ENCODE assay signal across 8 mouse cellular contexts in the genomic region with DNA sequence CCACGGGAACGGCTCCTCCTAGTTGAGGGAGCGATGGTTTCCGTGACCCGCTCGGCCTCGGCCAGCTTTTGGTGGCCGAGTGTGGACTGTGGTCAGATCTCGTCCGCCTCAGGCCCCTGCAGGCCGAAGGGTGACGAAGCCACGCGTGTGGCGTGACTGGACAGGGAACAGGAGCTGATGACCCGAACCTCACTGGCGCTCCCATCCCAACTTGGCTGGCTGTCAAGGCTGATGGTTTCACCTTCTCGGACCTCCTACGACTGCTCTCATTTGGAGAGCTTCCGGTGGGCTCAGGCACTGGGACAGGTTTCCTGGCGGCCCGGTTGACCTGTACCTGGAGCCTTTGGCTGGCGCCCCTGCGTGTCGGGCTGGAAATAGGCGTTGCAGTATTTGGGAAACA. TPM values are rescaled to one million over a fixed set of nuclear protein-coding genes. Genes with fewer than 3 reads are reported as not detected.
DNase-seq lines count a peak whose midpoint lies in the region; ATAC-seq lines count a peak whose summit lies in the region.

No protein-coding gene starts in this region.

- peak overlapping the region; percentile 88 for H3K4me2 ChIP-seq in kidney, embryonic 14.5 days (replicated peaks; ENCODE audit: low read depth, low read length)

- no peak for DNase-seq in kidney, adult 11 months
- peak; percentile 61 for DNase-seq in adipocyte (ENCODE audit: low spot score)
- peak; percentile 58 for DNase-seq in forelimb bud, embryonic 11.5 days (ENCODE audit: low read depth, low spot score)
- DNase-seq in spleen, postnatal 4 days (ENCODE audit: low spot score in 2 of 2) = no peak
- DNase-seq in gastrocnemius, postnatal 10 days = no peak
- DNase-seq in spleen, adult 12 weeks (ENCODE audit: low spot score) = no peak

- no peaks in the 10 kb centered on the region for H3K27me3 ChIP-seq in kidney, embryonic 14.5 days (ENCODE audit: control insufficient read depth, insufficient read depth, low read length)

- no peak overlapping the region for H3K27ac ChIP-seq in kidney, embryonic 14.5 days (ENCODE audit: low read depth, low read length)

- H3K4me3 ChIP-seq in kidney, embryonic 14.5 days (ENCODE audit: low read length) = peak overlapping the region; percentile 98

- peaks cover 9% of the 10 kb centered on the region; the same call in 1 of the 2 replicates for H3K4me1 ChIP-seq in kidney, embryonic 14.5 days (ENCODE audit: control insufficient read depth, insufficient read depth, low read length)

- H3K9me3 ChIP-seq in kidney, embryonic 14.5 days (ENCODE audit: control insufficient read depth, low read length) = no peaks in the 10 kb centered on the region

- peak; percentile 82 for ATAC-seq in kidney, embryonic 14.5 days (ENCODE audit: low FRiP score, low TSS enrichment)
- ATAC-seq in megakaryocyte, adult 5-6 weeks (ENCODE audit: poor library complexity, severe bottlenecking) = peak; percentile 26

- WGBS in kidney, embryonic 14.5 days = under 1% methylated on average over 26 of the region's 26 CpGs

- H3K36me3 ChIP-seq in kidney, embryonic 14.5 days (ENCODE audit: control insufficient read depth, insufficient read depth, low read length) = peaks cover 10% of the 10 kb centered on the region; the same call in 1 of the 2 replicates

- H3K9ac ChIP-seq in kidney, embryonic 14.5 days (ENCODE audit: low read depth, low read length) = peak overlapping the region; percentile 96

RNA-seq across cellular contexts. Expression of a gene that starts 0.4 kb away (rescaled TPM):
- 55.2 and 66.2 TPM in 2 replicates for polyA plus RNA-seq in kidney, embryonic 14.5 days (2014; fragmentation: Nextera tagmentation; extraction: Ambion mirVana)
- total RNA-seq in megakaryocyte, adult 5-6 weeks (2015) = 33.9 and 37.3 TPM in 2 replicates
- 33.7 and 39.3 TPM in 2 replicates for total RNA-seq in megakaryocyte, adult 5-6 weeks (2017)
- 10 to 100 TPM; 29.1 to 32.7 TPM for total RNA-seq in gastrocnemius, postnatal 10 days (2021)

Comparison
In these comparisons a context has a peak if more than half of its experiments do, and no peak if none do; other contexts are left out.
1. DNase-seq: peak in adipocyte (single experiment) and forelimb bud, embryonic 11.5 days (single experiment); none in kidney, adult 11 months (single experiment), spleen, postnatal 4 days (0 of 2), gastrocnemius, postnatal 10 days (single experiment) and spleen, adult 12 weeks (single experiment).